8 mouse cellular contexts compared by ENCODE assay signal in the genomic region with DNA sequence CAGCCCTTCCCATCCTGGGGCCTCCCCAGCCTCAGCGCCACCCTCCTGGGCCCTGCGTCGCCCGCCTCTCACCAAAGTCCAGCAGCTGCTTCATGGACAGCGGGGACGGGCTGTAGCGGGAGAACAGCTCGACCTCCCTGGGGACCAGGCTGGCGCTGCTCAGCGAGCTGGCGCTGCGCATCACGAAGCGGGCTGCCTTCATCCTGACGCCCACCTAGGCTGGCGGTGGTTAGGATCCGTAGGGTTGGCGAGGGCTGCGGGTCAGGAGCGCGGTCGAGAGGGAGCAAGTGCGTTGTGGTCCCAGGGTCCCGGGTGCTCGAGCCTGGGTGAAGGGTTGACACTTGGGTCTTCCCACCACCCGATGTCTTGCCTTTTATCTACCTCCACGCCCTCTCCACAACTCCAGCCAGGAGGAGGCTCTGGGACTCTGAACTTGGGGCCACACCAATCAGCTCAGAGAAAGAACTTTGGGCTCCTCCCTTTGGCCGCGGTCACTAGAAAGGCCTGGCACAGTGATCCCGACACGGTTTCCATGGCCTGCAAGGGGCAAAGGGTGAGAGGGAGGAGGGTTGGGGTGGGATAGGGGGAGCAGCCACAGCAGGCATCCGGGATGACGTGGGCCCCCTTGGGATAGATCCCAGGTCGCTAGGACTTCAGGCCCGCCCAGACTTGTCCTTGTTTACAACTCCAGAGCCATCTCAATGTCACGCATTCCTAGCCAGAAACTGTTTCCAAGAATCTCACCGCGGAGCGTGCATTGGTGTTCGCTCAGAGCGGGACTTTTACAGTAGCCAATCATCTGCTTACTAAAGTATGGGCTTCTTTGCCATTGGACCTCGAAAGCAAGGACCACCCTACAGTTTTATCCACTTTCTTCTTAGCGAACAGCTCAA. TPM values are rescaled to one million over a fixed set of nuclear protein-coding genes. Genes with fewer than 3 reads are reported as not detected.
DNase-seq lines count a peak whose midpoint lies in the region; ATAC-seq and TF ChIP-seq lines count a peak whose summit lies in the region.

Gene Pdk4 (minus strand): TSS at position 349 of the 893 bp plus-strand sequence.

- H3K4me3 ChIP-seq in ES-Bruce4 (ENCODE audit: low read depth, low read length), result peak within 1 kb of the TSS; percentile 66
- H3K4me3 ChIP-seq in forebrain, embryonic 15.5 days, result peak within 1 kb of the TSS; percentile 46
- H3K4me3 ChIP-seq in heart, postnatal 0 days (ENCODE audit: low read depth, low read length), result peak within 1 kb of the TSS; percentile 75
- H3K4me3 ChIP-seq in liver, embryonic 12.5 days, result peak within 1 kb of the TSS; percentile 51
- H3K4me3 ChIP-seq in neural tube, embryonic 13.5 days, result peak within 1 kb of the TSS; percentile 47

- H3K27ac ChIP-seq in ES-Bruce4 (ENCODE audit: insufficient read depth, low read length), result peak within 1 kb of the TSS; percentile 81
- H3K27ac ChIP-seq in forebrain, embryonic 15.5 days (replicated peaks), result 0 out of 2 replicates have a peak within 1 kb of the TSS, but pooled peaks have one; percentile 15
- H3K27ac ChIP-seq in heart, postnatal 0 days (ENCODE audit: low read depth), result peak within 1 kb of the TSS; percentile 98
- H3K27ac ChIP-seq in liver, embryonic 12.5 days, result no peak within 1 kb of the TSS; the same call in 1 of the 2 replicates
- H3K27ac ChIP-seq in neural tube, embryonic 13.5 days (replicated peaks), result no peak within 1 kb of the TSS

- no peaks in the 10 kb centered on the region for H3K4me1 ChIP-seq in ES-Bruce4 (ENCODE audit: control insufficient read depth, insufficient read depth, low read length)
- H3K4me1 ChIP-seq in forebrain, embryonic 15.5 days, result peaks cover 14% of the 10 kb centered on the region
- peaks cover 5% of the 10 kb centered on the region for H3K4me1 ChIP-seq in heart, postnatal 0 days (ENCODE audit: control insufficient read depth, insufficient read depth)
- H3K4me1 ChIP-seq in liver, embryonic 12.5 days, result no peaks in the 10 kb centered on the region; the same call in 1 of the 2 replicates
- peaks cover 9% of the 10 kb centered on the region for H3K4me1 ChIP-seq in neural tube, embryonic 13.5 days (replicated peaks)

- TF ChIP-seq CTCF in ES-Bruce4 (IDR thresholded peaks at IDR 0.05; ENCODE audit: low read depth, low read length), result no peak
- no peak for TF ChIP-seq CTCF in heart, postnatal 0 days (IDR thresholded peaks at IDR 0.05; ENCODE audit: low read depth)

- H3K9ac ChIP-seq in ES-Bruce4 (ENCODE audit: low read depth, poor library complexity, severe bottlenecking), result peak within 1 kb of the TSS; percentile 36
- peak within 1 kb of the TSS; percentile 49 for H3K9ac ChIP-seq in forebrain, embryonic 15.5 days (replicated peaks)
- H3K9ac ChIP-seq in heart, postnatal 0 days (replicated peaks; ENCODE audit: low read depth, low read length), result peak within 1 kb of the TSS; percentile 90
- H3K9ac ChIP-seq in liver, embryonic 12.5 days, result peak within 1 kb of the TSS; percentile 39; the same call in 1 of the 2 replicates
- peak within 1 kb of the TSS; percentile 73 for H3K9ac ChIP-seq in neural tube, embryonic 13.5 days

- no peaks in the 10 kb centered on the region for H3K9me3 ChIP-seq in ES-Bruce4 (replicated peaks; ENCODE audit: control insufficient read depth, insufficient read depth, low read length, poor library complexity, severe bottlenecking)
- no peaks in the 10 kb centered on the region for H3K9me3 ChIP-seq in forebrain, embryonic 15.5 days
- no peaks in the 10 kb centered on the region for H3K9me3 ChIP-seq in heart, postnatal 0 days (replicated peaks; ENCODE audit: control insufficient read depth, low read length)
- H3K9me3 ChIP-seq in liver, embryonic 12.5 days (replicated peaks), result no peaks in the 10 kb centered on the region
- H3K9me3 ChIP-seq in neural tube, embryonic 13.5 days, result no peaks in the 10 kb centered on the region

- DNase-seq in cerebellum, adult 11-12 months, result peak; percentile 39
- peak; percentile 98 for DNase-seq in heart, postnatal 0 days (ENCODE audit: low spot score)
- DNase-seq in kidney, postnatal 36 days, result peak; percentile 95 to 99
- peak; percentile 15 for DNase-seq in thymus, postnatal 4 days

- peak within 1 kb of the TSS; percentile 98 for H3K4me2 ChIP-seq in forebrain, embryonic 15.5 days (replicated peaks)
- H3K4me2 ChIP-seq in heart, postnatal 0 days (ENCODE audit: low read depth, low read length), result peak within 1 kb of the TSS; percentile 64
- peak within 1 kb of the TSS; percentile 69 for H3K4me2 ChIP-seq in liver, embryonic 12.5 days
- H3K4me2 ChIP-seq in neural tube, embryonic 13.5 days, result peak within 1 kb of the TSS; percentile 97

- peak; percentile 88 for TF ChIP-seq EP300 in ES-Bruce4 (IDR thresholded peaks at IDR 0.05; ENCODE audit: insufficient read depth, low read depth, low read length)
- TF ChIP-seq EP300 in heart, postnatal 0 days (IDR thresholded peaks at IDR 0.05; ENCODE audit: low read depth), result peak; percentile 97

- no peaks in the 10 kb centered on the region for H3K27me3 ChIP-seq in ES-Bruce4 (ENCODE audit: control insufficient read depth, insufficient read depth, low read length, poor library complexity, severe bottlenecking)
- H3K27me3 ChIP-seq in forebrain, embryonic 15.5 days, result 0 out of 2 replicates have a peak, but pooled peaks cover 6% of the 10 kb centered on the region
- H3K27me3 ChIP-seq in heart, postnatal 0 days (ENCODE audit: control insufficient read depth, insufficient read depth, low read length), result no peaks in the 10 kb centered on the region
- peaks cover 15% of the 10 kb centered on the region for H3K27me3 ChIP-seq in liver, embryonic 12.5 days (replicated peaks)
- peaks cover 12% of the 10 kb centered on the region for H3K27me3 ChIP-seq in neural tube, embryonic 13.5 days

- peak; percentile 97 for ATAC-seq in forebrain, embryonic 15.5 days (replicated peaks)
- ATAC-seq in heart, postnatal 0 days (ENCODE audit: insufficient read depth, low read depth), result peak; percentile 97
- peak; percentile 85 for ATAC-seq in liver, embryonic 12.5 days
- peak; percentile 97 for ATAC-seq in neural tube, embryonic 13.5 days (ENCODE audit: low read depth)

- peaks cover 11% of the 10 kb centered on the region for H3K36me3 ChIP-seq in ES-Bruce4 (ENCODE audit: control insufficient read depth, insufficient read depth, low read length, poor library complexity, severe bottlenecking)
- H3K36me3 ChIP-seq in forebrain, embryonic 15.5 days, result no peaks in the 10 kb centered on the region
- peaks cover 28% of the 10 kb centered on the region for H3K36me3 ChIP-seq in heart, postnatal 0 days (replicated peaks; ENCODE audit: control insufficient read depth, insufficient read depth, low read length)
- H3K36me3 ChIP-seq in liver, embryonic 12.5 days, result no peaks in the 10 kb centered on the region
- H3K36me3 ChIP-seq in neural tube, embryonic 13.5 days, result no peaks in the 10 kb centered on the region

- WGBS in forebrain, embryonic 15.5 days, result 2% methylated on average over 43 of the region's 43 CpGs
- under 1% methylated on average over 43 of the region's 43 CpGs for WGBS in heart, postnatal 0 days
- WGBS in liver, embryonic 12.5 days (ENCODE audit: insufficient replicate concordance), result 2% methylated on average over 43 of the region's 43 CpGs
- WGBS in neural tube, embryonic 13.5 days, result 1% methylated on average over 43 of the region's 43 CpGs

- TF ChIP-seq POLR2A in ES-Bruce4 (IDR thresholded peaks at IDR 0.05; ENCODE audit: insufficient read depth, low read length), result peak; percentile 52

RNA-seq across cellular contexts. Expression of gene Pdk4, which starts in this region (rescaled TPM):
- 8.9 and 13.1 TPM in 2 replicates for polyA plus RNA-seq in ES-Bruce4 (2011; ENCODE audit: insufficient read depth, insufficient read length, low read depth, missing spikeins)
- polyA plus RNA-seq in forebrain, embryonic 15.5 days (2015; fragmentation: Nextera tagmentation; extraction: Ambion mirVana), result 2.0 and 2.4 TPM in 2 replicates
- 75.5 and 77.6 TPM in 2 replicates for total RNA-seq in heart, postnatal 0 days (2014; rRNA removed; ENCODE audit: low replicate concordance)
- polyA plus RNA-seq in heart, postnatal 0 days (2015; fragmentation: Nextera tagmentation; extraction: Ambion mirVana), result 71.1 and 129 TPM in 2 replicates
- polyA plus RNA-seq in liver, embryonic 12.5 days (2016; fragmentation: Nextera tagmentation; extraction: Ambion mirVana), result 2.0 and 2.4 TPM in 2 replicates
- polyA plus RNA-seq in neural tube, embryonic 13.5 days (2015; fragmentation: Nextera tagmentation; extraction: Ambion mirVana), result 0.92 and 1.4 TPM in 2 replicates

Comparison
In these comparisons a context has a peak if more than half of its experiments do, and no peak if none do; other contexts are left out.
1. H3K27ac ChIP-seq: peak in ES-Bruce4 (single experiment), forebrain, embryonic 15.5 days (single experiment) and heart, postnatal 0 days (single experiment); none in liver, embryonic 12.5 days (single experiment) and neural tube, embryonic 13.5 days (single experiment).
2. H3K9ac ChIP-seq: peak in every context shown above with its lines; median percentile 90 in heart, postnatal 0 days; 73 in neural tube, embryonic 13.5 days; 49 in forebrain, embryonic 15.5 days; 39 in liver, embryonic 12.5 days; 36 in ES-Bruce4.
3. DNase-seq: peak in every context shown above with its lines; median percentile 98 in heart, postnatal 0 days; 97 in kidney, postnatal 36 days; 39 in cerebellum, adult 11-12 months; 15 in thymus, postnatal 4 days.
4. Peak in every context shown above with its lines, with median percentiles within 50 percentile points of each other: H3K4me3 ChIP-seq, ATAC-seq and H3K4me2 ChIP-seq.